ENCODE assay signal across 8 mouse cellular contexts in the genomic region with DNA sequence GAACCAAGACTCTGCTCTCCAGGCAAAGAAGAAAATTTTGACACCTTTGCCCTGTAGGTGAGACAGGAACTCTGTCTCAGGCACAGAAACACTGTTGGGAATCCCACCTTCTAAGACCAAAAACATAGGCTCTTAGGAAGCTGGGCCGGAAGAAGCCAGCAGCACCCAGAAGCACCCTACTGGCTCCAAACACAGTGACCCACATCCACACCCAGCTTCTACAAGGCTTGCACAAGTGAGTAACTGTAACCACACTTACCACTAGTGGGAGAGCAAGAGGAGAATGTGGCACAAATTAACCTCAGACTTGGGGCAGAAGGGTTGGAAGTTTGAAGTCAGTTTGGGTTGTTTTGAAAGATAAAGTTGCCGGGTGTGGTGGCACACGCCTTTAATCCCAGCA. TPM values are rescaled to one million over a fixed set of nuclear protein-coding genes. Genes with fewer than 3 reads are reported as not detected.
DNase-seq lines count a peak whose midpoint lies in the region; ATAC-seq and TF ChIP-seq lines count a peak whose summit lies in the region.

No protein-coding gene starts in this region.

- no peak overlapping the region for H3K4me2 ChIP-seq in forebrain, embryonic 15.5 days (replicated peaks)
- H3K4me2 ChIP-seq in forebrain, embryonic 11.5 days (ENCODE audit: low read depth, low read length, severe bottlenecking), result no peak overlapping the region
- H3K4me2 ChIP-seq in stomach, embryonic 16.5 days (ENCODE audit: low read depth, low read length), result peak overlapping the region; percentile 31

- ATAC-seq in forebrain, embryonic 15.5 days (replicated peaks), result no peak
- no peak for ATAC-seq in forebrain, embryonic 11.5 days (replicated peaks; ENCODE audit: low FRiP score)
- ATAC-seq in stomach, embryonic 16.5 days (ENCODE audit: insufficient read depth, low FRiP score), result no peak

- H3K27ac ChIP-seq in forebrain, embryonic 15.5 days (replicated peaks), result peak overlapping the region; percentile 42; the same call in 1 of the 2 replicates
- no peak overlapping the region for H3K27ac ChIP-seq in forebrain, embryonic 11.5 days (ENCODE audit: low read depth, low read length)
- peak overlapping the region; percentile 93 for H3K27ac ChIP-seq in spleen, adult 2 months (ENCODE audit: insufficient read depth, low read length)
- peak overlapping the region; percentile 70; the same call in 1 of the 2 replicates for H3K27ac ChIP-seq in limb, embryonic 10.5 days
- H3K27ac ChIP-seq in stomach, embryonic 16.5 days (ENCODE audit: low read length), result peak overlapping the region; percentile 83

- H3K9ac ChIP-seq in forebrain, embryonic 15.5 days (replicated peaks), result no peak overlapping the region
- H3K9ac ChIP-seq in forebrain, embryonic 11.5 days (ENCODE audit: low read length), result no peak overlapping the region
- no peak overlapping the region for H3K9ac ChIP-seq in stomach, embryonic 16.5 days (ENCODE audit: low read length)

- no peak for TF ChIP-seq CTCF in spleen, adult 2 months (IDR thresholded peaks at IDR 0.05; ENCODE audit: extremely low read depth, insufficient read depth, insufficient read length, insufficient replicate concordance)

- 86% methylated on average over 3 of the region's 3 CpGs for WGBS in forebrain, embryonic 15.5 days
- 87% methylated on average over 3 of the region's 3 CpGs for WGBS in forebrain, embryonic 11.5 days
- WGBS in spleen, adult 2 months, result 8% methylated on average over 3 of the region's 3 CpGs
- 86% methylated on average over 3 of the region's 3 CpGs for WGBS in limb, embryonic 10.5 days
- WGBS in stomach, embryonic 16.5 days, result 75% methylated on average over 3 of the region's 3 CpGs

- TF ChIP-seq POLR2A in spleen, adult 2 months (IDR thresholded peaks at IDR 0.05; ENCODE audit: low read depth, low read length), result no peak

- H3K36me3 ChIP-seq in forebrain, embryonic 15.5 days, result no peaks in the 10 kb centered on the region
- no peaks in the 10 kb centered on the region for H3K36me3 ChIP-seq in forebrain, embryonic 11.5 days (ENCODE audit: control insufficient read depth, insufficient read depth, low read length)
- H3K36me3 ChIP-seq in spleen, adult 2 months (ENCODE audit: control insufficient read depth, insufficient read depth, low read length), result no peaks in the 10 kb centered on the region
- no peaks in the 10 kb centered on the region for H3K36me3 ChIP-seq in limb, embryonic 10.5 days
- no peaks in the 10 kb centered on the region for H3K36me3 ChIP-seq in stomach, embryonic 16.5 days (ENCODE audit: control insufficient read depth, insufficient read depth, low read length)

- H3K9me3 ChIP-seq in forebrain, embryonic 15.5 days, result no peaks in the 10 kb centered on the region
- H3K9me3 ChIP-seq in forebrain, embryonic 11.5 days (ENCODE audit: control insufficient read depth, low read length), result no peaks in the 10 kb centered on the region
- no peaks in the 10 kb centered on the region for H3K9me3 ChIP-seq in limb, embryonic 10.5 days (replicated peaks)
- H3K9me3 ChIP-seq in stomach, embryonic 16.5 days (replicated peaks; ENCODE audit: control insufficient read depth, low read length), result no peaks in the 10 kb centered on the region

- H3K4me3 ChIP-seq in forebrain, embryonic 15.5 days, result no peak overlapping the region
- no peak overlapping the region for H3K4me3 ChIP-seq in forebrain, embryonic 11.5 days (ENCODE audit: low read depth, low read length)
- peak overlapping the region; percentile 35 for H3K4me3 ChIP-seq in spleen, adult 2 months (ENCODE audit: extremely low read depth, insufficient read depth, insufficient read length)
- H3K4me3 ChIP-seq in limb, embryonic 10.5 days, result no peak overlapping the region
- no peak overlapping the region for H3K4me3 ChIP-seq in stomach, embryonic 16.5 days (replicated peaks; ENCODE audit: low read length)

- no peak for DNase-seq in forebrain, embryonic 11.5 days (ENCODE audit: low spot score)
- DNase-seq in spleen, adult 2 months (ENCODE audit: low read depth in 1 of 2, low spot score in 2 of 2), result no peak
- no peak for DNase-seq in spleen, postnatal 4 days (ENCODE audit: low spot score in 2 of 2)
- DNase-seq in limb, embryonic 10.5 days (ENCODE audit: low spot score), result no peak
- DNase-seq in cerebellum, postnatal 10 days, result no peak
- no peak for DNase-seq in right cerebral cortex, postnatal 4 days

- no peaks in the 10 kb centered on the region for H3K27me3 ChIP-seq in forebrain, embryonic 15.5 days
- H3K27me3 ChIP-seq in forebrain, embryonic 11.5 days (ENCODE audit: control insufficient read depth, insufficient read depth, low read length), result no peaks in the 10 kb centered on the region
- no peaks in the 10 kb centered on the region for H3K27me3 ChIP-seq in spleen, adult 2 months (ENCODE audit: control insufficient read depth, insufficient read depth, low read length)
- no peaks in the 10 kb centered on the region for H3K27me3 ChIP-seq in limb, embryonic 10.5 days (ENCODE audit: low read depth, poor library complexity, severe bottlenecking)
- H3K27me3 ChIP-seq in stomach, embryonic 16.5 days (ENCODE audit: control insufficient read depth, insufficient read depth, low read length), result no peaks in the 10 kb centered on the region

- H3K4me1 ChIP-seq in forebrain, embryonic 15.5 days, result peaks cover 13% of the 10 kb centered on the region
- H3K4me1 ChIP-seq in forebrain, embryonic 11.5 days (replicated peaks; ENCODE audit: control insufficient read depth, insufficient read depth, low read length), result no peaks in the 10 kb centered on the region; the same call in 1 of the 2 replicates
- peaks cover 26% of the 10 kb centered on the region; the same call in 1 of the 2 replicates for H3K4me1 ChIP-seq in spleen, adult 2 months (ENCODE audit: control insufficient read depth, insufficient read depth, insufficient read length)
- peaks cover 24% of the 10 kb centered on the region for H3K4me1 ChIP-seq in limb, embryonic 10.5 days
- peaks cover 18% of the 10 kb centered on the region for H3K4me1 ChIP-seq in stomach, embryonic 16.5 days (ENCODE audit: control insufficient read depth, insufficient read depth, low read length)

RNA-seq across cellular contexts. Expression of gene Stoml1, which starts 22.8 kb away (rescaled TPM):
- 107 and 109 TPM in 2 replicates for polyA plus RNA-seq in forebrain, embryonic 15.5 days (2015; fragmentation: Nextera tagmentation; extraction: Ambion mirVana)
- polyA plus RNA-seq in forebrain, embryonic 11.5 days (2014; fragmentation: Nextera tagmentation; extraction: Ambion mirVana), result 37.6 and 39.4 TPM in 2 replicates
- polyA plus RNA-seq in spleen, adult 2 months (2012; rRNA removed), result 55.5 and 63.5 TPM in 2 replicates
- polyA plus RNA-seq in limb, embryonic 10.5 days (2016; fragmentation: Nextera tagmentation; extraction: Ambion mirVana), result 21.8 and 26.1 TPM in 2 replicates
- polyA plus RNA-seq in stomach, embryonic 16.5 days (2015; fragmentation: Nextera tagmentation; extraction: Ambion mirVana), result 23.7 and 26.0 TPM in 2 replicates

RNA-seq across cellular contexts. Expression of gene Pml, which starts 26.2 kb away (rescaled TPM):
- polyA plus RNA-seq in forebrain, embryonic 15.5 days (2015; fragmentation: Nextera tagmentation; extraction: Ambion mirVana), result 7.5 and 8.8 TPM in 2 replicates
- polyA plus RNA-seq in forebrain, embryonic 11.5 days (2014; fragmentation: Nextera tagmentation; extraction: Ambion mirVana), result 13.6 and 13.7 TPM in 2 replicates
- polyA plus RNA-seq in spleen, adult 2 months (2012; rRNA removed), result 91.6 and 121 TPM in 2 replicates
- polyA plus RNA-seq in limb, embryonic 10.5 days (2016; fragmentation: Nextera tagmentation; extraction: Ambion mirVana), result 20.5 and 21.0 TPM in 2 replicates
- polyA plus RNA-seq in stomach, embryonic 16.5 days (2015; fragmentation: Nextera tagmentation; extraction: Ambion mirVana), result 17.9 and 19.0 TPM in 2 replicates

RNA-seq across cellular contexts. Expression of gene Loxl1, which starts 37.2 kb away (rescaled TPM):
- polyA plus RNA-seq in forebrain, embryonic 15.5 days (2015; fragmentation: Nextera tagmentation; extraction: Ambion mirVana), result 13.9 and 14.3 TPM in 2 replicates
- 10.2 and 13.0 TPM in 2 replicates for polyA plus RNA-seq in forebrain, embryonic 11.5 days (2014; fragmentation: Nextera tagmentation; extraction: Ambion mirVana)
- 26.6 and 29.5 TPM in 2 replicates for polyA plus RNA-seq in spleen, adult 2 months (2012; rRNA removed)
- polyA plus RNA-seq in limb, embryonic 10.5 days (2016; fragmentation: Nextera tagmentation; extraction: Ambion mirVana), result 6.0 and 12.9 TPM in 2 replicates
- 31.0 and 33.4 TPM in 2 replicates for polyA plus RNA-seq in stomach, embryonic 16.5 days (2015; fragmentation: Nextera tagmentation; extraction: Ambion mirVana)
